Mouse (Mus musculus): ENCODE measurements around the gene Creb5.

DNA sequence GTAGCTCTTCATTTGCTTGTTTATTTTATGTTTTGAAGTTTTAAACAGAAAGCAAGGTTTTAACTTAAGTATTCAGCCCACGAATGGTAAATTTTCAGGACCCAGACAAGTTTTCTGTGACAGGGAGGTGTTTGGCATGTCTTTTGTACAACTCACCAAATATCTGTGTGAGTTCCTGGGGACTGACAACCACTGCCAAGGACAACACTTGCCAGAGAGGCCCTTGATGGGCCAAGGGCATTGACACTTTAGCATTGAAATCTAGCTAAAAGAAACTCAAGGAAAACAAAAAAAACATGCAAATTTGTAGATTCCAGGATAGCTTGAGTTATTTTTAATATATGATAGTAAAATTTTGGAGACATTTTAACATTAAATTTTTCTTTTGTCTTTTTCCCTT is 332.6 kb downstream of the Creb5 start:
- no peak for TF ChIP-seq CTCF (IDR thresholded peaks at IDR 0.05; ENCODE audit: insufficient read depth, low read length)
- TF ChIP-seq POLR2A (IDR thresholded peaks at IDR 0.05; ENCODE audit: borderline replicate concordance, extremely low read depth, low read depth, low read length), result no peak

Data from lung, adult 2 months (tissue).